Mouse (Mus musculus): Measurements from ENCODE around the gene Asic2. TPM values are rescaled to one million over a fixed set of nuclear protein-coding genes. Genes with fewer than 3 reads are reported as not detected.
A peak's percentile ranks its signal among the peaks of the same experiment; 100 is the strongest.

Gene Asic2
- total and polyA plus RNA-seq, 2 experiments from 2014 or later, result 19.8 to 60.2 TPM

DNA sequence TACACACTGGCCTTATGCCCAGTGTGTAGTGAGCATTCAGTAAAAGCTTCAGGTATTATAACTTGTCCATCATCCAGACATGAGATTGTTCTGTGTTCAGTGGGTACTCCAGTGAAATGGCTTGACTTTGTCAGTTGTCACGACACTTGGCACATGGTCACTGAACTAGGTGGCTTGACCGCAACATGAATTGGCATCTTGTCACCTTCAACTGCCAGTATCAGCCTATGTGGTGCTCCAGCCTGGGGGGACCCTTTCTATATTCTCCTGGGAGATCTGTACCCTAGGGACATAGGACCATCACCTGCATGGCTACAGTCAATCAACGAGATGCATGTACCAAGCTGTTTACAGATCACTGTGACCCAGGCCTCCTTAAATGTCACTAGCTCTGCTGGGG lies 910.8 kb downstream of the Asic2 start:
- H3K4me3 ChIP-seq (ENCODE audit: low read depth, low read length), result no peak overlapping the region
- H3K9me3 ChIP-seq (ENCODE audit: low read length), result no peaks in the 10 kb centered on the region
- WGBS, result 90% methylated on average over 3 of the region's 3 CpGs
- H3K27ac ChIP-seq (ENCODE audit: low read depth, low read length), result no peak overlapping the region
- no peaks in the 10 kb centered on the region for H3K27me3 ChIP-seq (ENCODE audit: insufficient read depth, low read length)
- no peak overlapping the region for H3K9ac ChIP-seq (replicated peaks; ENCODE audit: low read length, poor library complexity, severe bottlenecking)
- DNase-seq (ENCODE audit: low spot score), result no peak
- no peaks in the 10 kb centered on the region for H3K4me1 ChIP-seq (ENCODE audit: insufficient read depth, low read length)
- ATAC-seq (ENCODE audit: low FRiP score), result no peak
- no peaks in the 10 kb centered on the region for H3K36me3 ChIP-seq (ENCODE audit: insufficient read depth, low read length)
- no peak for TF ChIP-seq CTCF (IDR thresholded peaks at IDR 0.05)
- H3K4me2 ChIP-seq (ENCODE audit: low read depth, low read length, poor library complexity, severe bottlenecking), result no peak overlapping the region

DNA sequence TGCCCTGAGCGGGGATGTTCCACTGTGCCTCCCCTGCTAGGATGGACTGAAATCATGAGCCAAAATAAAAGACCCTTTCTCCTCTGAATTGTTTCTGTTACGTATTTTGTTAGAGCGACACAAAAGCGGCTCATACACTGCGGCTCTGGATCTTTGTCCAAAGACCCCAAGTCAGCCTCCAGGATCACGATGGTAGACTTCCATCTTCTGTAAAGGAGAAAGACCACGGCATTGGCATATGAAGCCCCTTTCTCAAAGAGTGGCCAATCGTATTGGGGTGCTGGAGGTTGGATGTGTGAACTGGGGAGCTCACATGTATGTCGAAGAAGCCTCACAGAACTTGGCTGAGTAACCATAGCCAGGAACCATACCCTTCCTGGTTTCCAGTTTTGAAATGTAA lies 911.5 kb downstream of the Asic2 start:
- Histone ChIP-seq H3K27me3 (ENCODE audit: insufficient read depth, low read length) (no peaks in the 10 kb centered on the region), H3K4me2 (ENCODE audit: low read depth, low read length, poor library complexity, severe bottlenecking) (no peak overlapping the region), H3K27ac (ENCODE audit: low read depth, low read length) (no peak overlapping the region), H3K4me1 (ENCODE audit: insufficient read depth, low read length) (no peaks in the 10 kb centered on the region), H3K36me3 (ENCODE audit: insufficient read depth, low read length) (no peaks in the 10 kb centered on the region), H3K9ac (replicated peaks; ENCODE audit: low read length, poor library complexity, severe bottlenecking) (no peak overlapping the region), H3K4me3 (ENCODE audit: low read depth, low read length) (no peak overlapping the region), H3K9me3 (ENCODE audit: low read length) (no peaks in the 10 kb centered on the region)
- ATAC-seq (ENCODE audit: low FRiP score) (no peak), DNase-seq (ENCODE audit: low spot score) (no peak)
- 93% methylated on average over 9 of the region's 9 CpGs for WGBS
- TF ChIP-seq CTCF (IDR thresholded peaks at IDR 0.05), result no peak

DNA sequence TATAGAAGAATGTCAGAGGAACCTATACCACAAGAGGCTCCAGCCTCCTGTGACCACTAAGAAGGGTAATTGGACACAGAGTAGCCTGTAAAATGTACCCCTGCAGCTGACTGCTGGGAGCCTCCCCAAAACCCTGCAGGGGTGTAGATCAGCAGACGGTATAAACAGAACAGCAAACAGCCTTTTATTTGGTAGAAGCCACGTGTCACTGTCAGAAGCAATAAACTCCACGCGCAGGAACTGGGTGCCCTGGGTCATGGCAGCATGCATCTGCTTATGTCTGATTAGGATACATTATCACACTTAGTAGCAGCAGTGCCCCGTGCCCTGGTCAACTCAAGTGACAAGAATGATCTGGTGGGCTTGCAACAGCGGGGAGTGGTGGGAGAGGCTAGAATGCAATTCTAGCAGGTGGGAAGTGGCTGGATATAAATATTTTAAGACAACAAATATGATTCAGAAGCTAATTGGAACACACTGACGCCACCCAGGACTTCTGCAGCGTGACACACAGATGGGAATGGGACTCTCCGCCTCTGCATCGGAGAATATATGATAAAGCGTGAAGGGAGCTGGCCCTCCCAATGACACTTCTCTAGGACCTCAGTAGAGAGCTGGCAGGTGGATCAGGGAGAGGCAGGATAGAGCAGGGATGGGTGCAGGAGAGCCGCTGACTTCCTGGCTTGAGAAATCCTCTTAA lies 912.7 kb downstream of the Asic2 start:
- TF ChIP-seq CTCF (IDR thresholded peaks at IDR 0.05), result no peak
- no peaks in the 10 kb centered on the region for H3K9me3 ChIP-seq (ENCODE audit: low read length)
- no peak overlapping the region for H3K27ac ChIP-seq (ENCODE audit: low read depth, low read length)
- H3K4me3 ChIP-seq (ENCODE audit: low read depth, low read length), result no peak overlapping the region
- no peaks in the 10 kb centered on the region for H3K36me3 ChIP-seq (ENCODE audit: insufficient read depth, low read length)
- DNase-seq (ENCODE audit: low spot score), result peak; percentile 21
- no peak overlapping the region for H3K4me2 ChIP-seq (ENCODE audit: low read depth, low read length, poor library complexity, severe bottlenecking)
- no peak overlapping the region for H3K9ac ChIP-seq (replicated peaks; ENCODE audit: low read length, poor library complexity, severe bottlenecking)
- no peaks in the 10 kb centered on the region for H3K27me3 ChIP-seq (ENCODE audit: insufficient read depth, low read length)
- no peak for ATAC-seq (ENCODE audit: low FRiP score)
- WGBS, result 64% methylated on average over 12 of the region's 12 CpGs
- H3K4me1 ChIP-seq (ENCODE audit: insufficient read depth, low read length), result no peaks in the 10 kb centered on the region

DNA sequence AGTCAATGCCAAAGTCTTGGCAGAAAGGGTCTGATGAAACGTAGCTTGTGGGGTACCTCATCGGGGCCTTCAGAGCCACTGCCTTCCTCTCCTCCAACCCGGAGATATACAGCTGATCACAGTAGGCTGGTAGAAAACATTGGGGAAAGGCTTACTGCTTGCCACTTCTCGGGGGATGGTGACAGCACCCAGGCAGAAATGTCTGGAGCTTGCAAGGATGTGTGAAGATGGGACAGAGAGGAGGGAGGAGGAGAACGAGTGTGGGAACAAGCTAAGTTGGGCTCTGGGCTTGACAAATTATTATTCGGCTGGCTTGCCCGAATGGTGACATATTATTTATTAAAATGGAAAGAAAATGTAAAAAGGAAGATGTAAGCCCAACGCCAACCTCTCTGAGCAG lies 914.4 kb downstream of the Asic2 start:
- Histone ChIP-seq H3K36me3 (ENCODE audit: insufficient read depth, low read length) (no peaks in the 10 kb centered on the region), H3K4me3 (ENCODE audit: low read depth, low read length) (no peak overlapping the region), H3K4me2 (ENCODE audit: low read depth, low read length, poor library complexity, severe bottlenecking) (no peak overlapping the region), H3K4me1 (ENCODE audit: insufficient read depth, low read length) (no peaks in the 10 kb centered on the region), H3K27me3 (ENCODE audit: insufficient read depth, low read length) (no peaks in the 10 kb centered on the region), H3K9me3 (ENCODE audit: low read length) (no peaks in the 10 kb centered on the region), H3K9ac (replicated peaks; ENCODE audit: low read length, poor library complexity, severe bottlenecking) (no peak overlapping the region), H3K27ac (ENCODE audit: low read depth, low read length) (no peak overlapping the region)
- ATAC-seq (ENCODE audit: low FRiP score) (no peak), DNase-seq (ENCODE audit: low spot score) (no peak)
- WGBS, result 88% methylated on average over 8 of the region's 8 CpGs
- TF ChIP-seq CTCF (IDR thresholded peaks at IDR 0.05), result no peak

DNA sequence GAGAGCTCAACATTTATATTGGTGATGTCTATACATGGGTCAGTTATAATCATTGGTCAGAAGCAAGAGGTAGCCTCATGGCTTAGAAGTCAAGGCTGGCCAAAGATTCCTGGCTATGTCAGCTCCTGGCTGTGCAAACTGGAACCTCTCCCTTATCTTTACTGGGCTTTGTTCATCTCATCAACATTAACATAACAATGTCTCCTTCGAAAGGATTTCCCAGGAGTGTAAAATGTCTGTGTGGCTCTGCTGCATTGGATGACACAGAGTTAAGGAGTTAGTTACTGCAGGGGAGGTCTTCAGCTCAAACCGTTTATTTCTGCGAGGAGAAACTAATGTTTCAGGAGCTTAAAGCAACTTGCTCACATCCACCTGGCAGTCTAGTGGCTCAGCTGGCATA lies 926.6 kb downstream of the Asic2 start:
- Histone ChIP-seq H3K36me3 (ENCODE audit: insufficient read depth, low read length) (no peaks in the 10 kb centered on the region), H3K27me3 (ENCODE audit: insufficient read depth, low read length) (no peaks in the 10 kb centered on the region), H3K4me2 (ENCODE audit: low read depth, low read length, poor library complexity, severe bottlenecking) (no peak overlapping the region), H3K4me3 (ENCODE audit: low read depth, low read length) (no peak overlapping the region), H3K4me1 (ENCODE audit: insufficient read depth, low read length) (no peaks in the 10 kb centered on the region), H3K27ac (ENCODE audit: low read depth, low read length) (no peak overlapping the region), H3K9me3 (ENCODE audit: low read length) (no peaks in the 10 kb centered on the region), H3K9ac (replicated peaks; ENCODE audit: low read length, poor library complexity, severe bottlenecking) (no peak overlapping the region)
- ATAC-seq (ENCODE audit: low FRiP score) (no peak), DNase-seq (ENCODE audit: low spot score) (no peak)
- WGBS, result 33% methylated on average over 3 of the region's 3 CpGs
- TF ChIP-seq CTCF (IDR thresholded peaks at IDR 0.05), result no peak

DNA sequence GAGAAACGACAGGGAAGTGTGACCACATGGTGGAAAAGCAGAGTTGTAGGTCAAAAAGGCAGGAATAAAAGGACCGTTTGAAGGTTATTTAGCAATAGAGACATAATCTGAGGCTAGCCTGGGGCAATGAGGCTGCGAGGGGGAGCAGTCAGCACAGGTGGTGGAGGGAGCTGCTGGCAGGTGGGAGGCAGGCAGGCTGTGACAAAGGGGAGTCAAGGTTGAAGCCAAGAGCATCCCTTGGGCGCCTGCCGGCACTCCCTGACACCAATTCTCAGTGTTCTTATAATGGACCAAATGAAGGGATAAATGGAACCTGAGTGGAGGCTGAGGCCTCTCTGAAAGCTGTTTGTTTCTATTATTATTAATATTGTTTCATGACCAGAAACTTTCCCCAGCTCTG lies 928.3 kb downstream of the Asic2 start:
- H3K27ac ChIP-seq (ENCODE audit: low read depth, low read length), result no peak overlapping the region
- no peak overlapping the region for H3K4me3 ChIP-seq (ENCODE audit: low read depth, low read length)
- no peaks in the 10 kb centered on the region for H3K27me3 ChIP-seq (ENCODE audit: insufficient read depth, low read length)
- no peak overlapping the region for H3K4me2 ChIP-seq (ENCODE audit: low read depth, low read length, poor library complexity, severe bottlenecking)
- H3K9me3 ChIP-seq (ENCODE audit: low read length), result no peaks in the 10 kb centered on the region
- ATAC-seq (ENCODE audit: low FRiP score), result no peak
- H3K4me1 ChIP-seq (ENCODE audit: insufficient read depth, low read length), result no peaks in the 10 kb centered on the region
- 42% methylated on average over 5 of the region's 5 CpGs for WGBS
- no peak for DNase-seq (ENCODE audit: low spot score)
- TF ChIP-seq CTCF (IDR thresholded peaks at IDR 0.05), result no peak
- H3K9ac ChIP-seq (replicated peaks; ENCODE audit: low read length, poor library complexity, severe bottlenecking), result no peak overlapping the region
- H3K36me3 ChIP-seq (ENCODE audit: insufficient read depth, low read length), result no peaks in the 10 kb centered on the region

Measured in midbrain, postnatal 0 days (tissue).